Mouse (Mus musculus): ENCODE measurements around the gene Lenep.

DNA sequence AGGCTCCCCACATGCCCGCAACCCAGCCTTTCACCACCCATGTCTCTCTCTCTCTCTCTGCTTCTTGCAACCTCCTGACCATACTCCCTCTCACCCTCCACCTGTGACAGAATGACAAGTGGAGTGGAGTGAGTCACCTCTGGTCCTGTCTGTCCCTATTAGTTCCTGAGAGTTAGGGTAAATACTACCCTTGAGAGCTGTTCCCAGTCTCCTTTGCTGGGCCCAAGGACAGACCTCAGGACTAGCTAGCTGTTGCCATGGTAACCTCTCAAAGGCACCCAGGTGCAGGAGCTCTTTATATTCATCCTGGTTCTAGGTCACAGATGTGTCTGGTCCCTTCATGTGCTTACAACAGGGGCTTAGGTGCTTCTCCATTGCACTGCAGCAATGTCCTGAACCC, 49.3 kb upstream of the Lenep start:
- TF ChIP-seq GATA1 (IDR thresholded peaks at IDR 0.05; ENCODE audit: low read length) (no peak), TAL1 (IDR thresholded peaks at IDR 0.05; ENCODE audit: low read length) (no peak)

Data from erythroblast, embryonic 14.5 days (primary cell).